Mouse (Mus musculus): ENCODE data around the gene Mrpl27.

DNA sequence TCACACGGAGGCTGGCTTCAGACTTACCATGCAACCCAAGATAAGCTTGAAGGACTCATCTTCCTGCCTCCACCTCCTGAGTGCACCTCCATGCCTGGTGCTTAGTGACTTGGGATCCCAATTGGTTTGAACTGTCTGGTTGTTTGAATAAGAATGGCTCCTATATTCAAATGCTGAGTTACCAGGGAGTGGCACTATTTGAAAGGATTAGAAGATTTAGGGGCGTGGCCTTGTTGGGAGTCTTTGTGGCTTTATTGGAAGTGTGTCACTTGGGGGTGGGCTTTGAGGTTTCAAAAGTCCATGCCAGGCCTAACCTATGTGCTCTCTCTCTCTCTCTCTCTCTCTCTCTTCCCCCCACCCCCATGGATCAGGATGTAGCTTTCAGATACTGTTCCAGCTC is 35.9 kb upstream of the Mrpl27 start:
- no peak for TF ChIP-seq EP300 (IDR thresholded peaks at IDR 0.05; ENCODE audit: low read depth)
- TF ChIP-seq CTCF (IDR thresholded peaks at IDR 0.05; ENCODE audit: low read depth), result no peak

All from liver, postnatal 0 days (tissue).